Mouse (Mus musculus) thymus, adult 2 months (tissue): Measurements from ENCODE around the gene Prdm8. TPM values are rescaled to one million over a fixed set of nuclear protein-coding genes. Genes with fewer than 3 reads are reported as not detected.

Experiments
- DNase-seq: peaks from one replicate; pipeline ENCODE4 v3.0.0; 2021
- H3K27ac ChIP-seq: fragments of 200-500 bp; 2 replicates; pipeline ENCODE4 v1.5.1; 2012; ENCODE audit warnings: low read length, control low read depth; ENCODE audit not compliant: control insufficient read depth, insufficient read depth
- H3K27me3 ChIP-seq: fragments of 200-500 bp; 2 replicates; pipeline ENCODE4 v1.6.1; 2012; ENCODE audit warnings: mild to moderate bottlenecking, low read length, moderate library complexity, mixed read lengths; ENCODE audit not compliant: control insufficient read depth, insufficient read depth
- H3K36me3 ChIP-seq: fragments of 200-500 bp; 2 replicates; pipeline ENCODE4 v1.6.1; 2012; ENCODE audit warnings: mild to moderate bottlenecking, low read length, moderate library complexity; ENCODE audit not compliant: control insufficient read depth, insufficient read depth
- H3K4me1 ChIP-seq: fragments of 200-500 bp; replicated peaks from 2 replicates; pipeline ENCODE4 v1.6.1; 2012; ENCODE audit warnings: low read length; ENCODE audit not compliant: control insufficient read depth, insufficient read depth
- H3K4me3 ChIP-seq: fragments of 200-500 bp; 2 replicates; pipeline ENCODE4 v1.5.1; 2012; ENCODE audit warnings: mild to moderate bottlenecking, low read length, control low read depth, moderate library complexity; ENCODE audit not compliant: control insufficient read depth, insufficient read depth
- CTCF ChIP-seq: fragments of 200-500 bp; IDR thresholded peaks from 2 replicates; pipeline ENCODE4 v1.5.1; 2012; ENCODE audit warnings: mild to moderate bottlenecking, control low read depth, low read length, moderate library complexity, borderline replicate concordance; ENCODE audit not compliant: control insufficient read depth, poor library complexity, insufficient read depth; ENCODE audit errors: extremely low read depth
- POLR2A ChIP-seq: fragments of 200-500 bp; IDR thresholded peaks from 2 replicates; pipeline ENCODE4 v1.6.1; 2012; ENCODE audit warnings: mild to moderate bottlenecking, low read length, control low read depth, moderate library complexity; ENCODE audit not compliant: control insufficient read depth, poor library complexity, insufficient read depth; ENCODE audit errors: extremely low read depth
- WGBS: fragments of 180-500 bp; shearing (Covaris S2); methylation state at CpG from one replicate; pipeline ENCODE4 v1.1.7; 2018; 5-methylcytosine and 5-hydroxymethylcytosine counted together
- polyA plus RNA-seq: library from polyadenylated mRNA; depleted of rRNA; stranded (reverse); fragments of >200 nt; gene quantifications from 2 replicates; pipeline ENCODE4 v1.2.3, GENCODE M21; 2012; rRNA removed

Gene Prdm8
- polyA plus RNA-seq, 1 experiment, result 0.09 TPM

GRCm38 (mm10) chr5:98229456-98229855 is 62.5 kb downstream of the Prdm8 start:
- Histone ChIP-seq H3K27ac (no peak overlapping the region), H3K36me3 (no peaks in the 10 kb centered on the region), H3K4me3 (no peak overlapping the region), H3K4me1 (no peaks in the 10 kb centered on the region), H3K27me3 (no peaks in the 10 kb centered on the region)
- DNase-seq, result no peak
- WGBS, result 79% methylated on average over 6 of the region's 6 CpGs
- TF ChIP-seq CTCF (no peak), POLR2A (no peak)

- H3K27ac ChIP-seq, result no peak overlapping the region
- WGBS, result 83% methylated on average over 6 of the region's 6 CpGs
- no peak for DNase-seq
- no peaks in the 10 kb centered on the region for H3K36me3 ChIP-seq
- no peaks in the 10 kb centered on the region for H3K4me1 ChIP-seq
- no peaks in the 10 kb centered on the region for H3K27me3 ChIP-seq
- H3K4me3 ChIP-seq, result no peak overlapping the region
- TF ChIP-seq CTCF, result no peak
- TF ChIP-seq POLR2A, result no peak
Observed at GRCm38 (mm10) chr5:98238466-98238865, 71.5 kb downstream of the Prdm8 start.

Other genes starting within 250 kb of the Prdm8 start
- 4.5 and 5.0 TPM in 2 replicates for gene Antxr2, start 136.2 kb upstream of the Prdm8 start, polyA plus RNA-seq
- not detected in 2 replicates for gene Fgf5, start 87.0 kb downstream of the Prdm8 start, polyA plus RNA-seq
- not detected in 2 replicates for gene Cfap299, start 162.1 kb downstream of the Prdm8 start, polyA plus RNA-seq